Mouse (Mus musculus) skeletal muscle tissue, adult 2 months (tissue): Measurements from ENCODE around the gene Ddi2.

Experiments used
- DNase-seq: peaks from one replicate; pipeline ENCODE4 v3.0.0-alpha.2; 2012; ENCODE audit warnings: low read depth, low spot score

The Ddi2 gene

DNA sequence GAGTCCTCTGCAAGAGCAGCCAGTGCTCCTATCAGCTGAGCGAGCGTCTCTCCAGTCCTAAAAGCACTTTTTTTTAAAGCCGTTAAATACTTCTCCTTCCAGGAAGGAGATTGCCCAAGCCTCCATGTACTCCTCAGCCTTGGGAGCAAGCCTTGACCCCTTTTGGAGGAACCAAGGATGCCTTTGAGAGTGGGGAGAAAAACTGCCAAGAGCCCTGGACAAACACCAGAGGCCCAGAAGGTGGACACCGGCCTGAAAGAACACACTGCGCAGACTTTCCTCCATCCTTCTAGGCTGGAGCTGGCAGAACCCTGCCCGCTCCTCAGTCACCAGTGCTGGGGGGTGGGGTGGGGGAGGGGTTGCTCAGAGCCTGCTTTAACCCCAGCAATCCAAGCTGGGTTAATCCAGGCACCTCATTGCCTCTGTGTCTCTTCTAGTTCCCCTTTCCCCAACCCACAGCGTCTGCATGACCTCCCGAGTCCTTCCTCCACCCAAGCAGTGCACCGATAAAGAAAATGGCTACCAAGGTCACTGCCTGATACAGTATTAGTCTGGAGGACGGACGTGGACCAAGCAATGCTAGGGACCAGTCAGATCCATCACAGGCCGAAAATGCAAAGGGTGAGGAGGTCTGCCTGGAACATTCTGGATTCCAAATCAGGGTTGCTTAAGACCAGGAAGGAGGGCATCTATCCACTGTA is 67.2 kb downstream of the Ddi2 start:
- peak; percentile 70 for DNase-seq

DNA sequence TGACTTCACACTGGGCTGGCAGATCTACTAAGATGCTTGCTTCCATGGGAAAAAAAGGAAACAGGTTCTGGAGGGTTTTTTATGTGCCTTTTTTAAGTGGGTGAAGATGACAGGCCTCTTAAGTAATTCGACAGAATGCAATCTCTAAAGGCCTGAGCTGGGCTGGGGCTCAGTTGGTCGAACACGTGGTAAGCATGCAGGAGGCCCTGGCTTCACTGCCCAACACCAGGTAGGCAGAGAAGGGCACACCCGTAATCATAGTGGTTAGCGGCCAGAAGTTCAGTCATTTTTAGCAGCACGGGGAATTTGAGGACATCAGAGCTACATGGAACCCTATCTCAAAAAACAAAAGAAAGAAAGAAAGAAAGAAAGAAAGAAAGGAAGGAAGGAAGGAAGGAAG is 68.7 kb downstream of the Ddi2 start:
- no peak for DNase-seq

GRCm38 (mm10) chr4:141653813-141654212 is 69.4 kb downstream of the Ddi2 start:
- no peak for DNase-seq

DNA sequence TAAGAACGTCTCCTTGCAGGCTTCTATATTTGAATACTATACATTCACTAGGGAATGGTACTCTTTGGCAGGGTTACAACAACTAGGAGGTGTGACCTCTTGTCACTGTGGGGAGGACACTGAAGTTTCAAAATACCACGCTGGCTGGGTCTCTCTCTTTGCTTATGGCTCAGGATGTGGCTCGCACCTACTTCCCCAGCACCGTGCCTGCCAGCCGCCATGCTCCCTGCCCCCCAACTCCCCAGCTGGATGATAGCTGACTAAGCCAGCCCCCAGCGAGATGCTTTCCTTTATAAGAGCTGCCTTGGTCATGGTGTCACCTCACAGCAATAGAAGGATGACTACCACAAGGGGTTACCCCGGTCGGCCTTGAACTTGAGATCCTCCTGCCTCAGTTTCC is 70.2 kb downstream of the Ddi2 start:
- no peak for DNase-seq

DNA sequence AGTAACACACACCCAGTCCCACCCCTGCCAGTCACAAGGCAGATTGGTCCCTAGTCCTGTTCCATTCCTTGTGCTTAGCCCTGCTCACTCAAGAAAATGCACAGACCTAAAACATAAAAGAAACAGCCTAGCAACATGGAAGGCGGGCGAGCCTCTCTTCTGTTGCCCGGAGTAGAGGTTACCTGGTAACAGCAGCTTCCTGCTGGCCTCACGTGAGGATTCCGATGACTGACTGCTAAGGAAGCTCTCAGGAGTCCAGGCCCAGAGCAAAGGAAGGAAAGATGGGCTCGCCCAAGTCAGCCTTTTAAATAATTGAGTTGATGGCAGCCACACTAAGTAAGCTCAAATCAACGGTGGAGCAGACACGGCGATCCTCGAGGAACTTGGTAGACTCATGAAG is 71.3 kb downstream of the Ddi2 start:
- no peak for DNase-seq

DNA sequence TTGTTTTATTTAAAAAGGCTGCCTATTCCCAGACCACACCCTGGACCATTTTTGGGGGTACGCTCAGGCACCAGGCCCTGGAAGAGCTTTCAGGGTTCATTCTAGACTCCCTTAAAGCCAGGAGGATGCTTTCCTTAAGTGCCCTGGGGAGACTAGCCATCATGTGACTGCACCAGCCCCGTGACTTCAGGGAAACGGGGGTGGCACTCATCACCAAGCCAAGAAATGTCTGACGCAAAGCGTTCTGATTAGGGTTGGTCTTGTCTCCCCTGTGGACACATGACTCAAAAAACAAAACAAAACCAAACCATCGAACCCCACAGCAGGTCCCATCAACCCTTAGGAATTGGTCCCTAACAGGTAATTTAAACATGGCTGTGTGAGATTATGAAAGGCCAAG is 71.9 kb downstream of the Ddi2 start:
- no peak for DNase-seq

DNA sequence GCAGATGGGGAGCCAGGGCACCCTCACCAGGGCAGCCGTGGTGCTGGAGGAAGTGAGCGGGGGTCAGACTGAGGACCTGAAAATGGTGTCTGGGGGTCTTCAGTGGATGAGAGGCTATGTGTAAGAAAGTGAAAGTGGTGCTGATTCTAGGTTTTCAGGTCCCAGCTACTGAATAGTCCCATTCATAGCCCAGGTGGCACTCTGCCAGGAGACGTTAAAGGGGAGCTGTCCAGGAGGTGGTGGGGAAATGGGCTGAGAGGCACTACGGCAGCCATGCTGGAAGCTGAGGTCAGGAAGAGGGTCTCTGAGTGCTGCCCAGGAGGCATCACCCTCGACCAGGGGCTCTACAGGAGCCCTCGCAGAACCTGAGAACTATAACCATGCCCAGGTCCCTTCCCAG is 74.0 kb downstream of the Ddi2 start:
- no peak for DNase-seq

DNA sequence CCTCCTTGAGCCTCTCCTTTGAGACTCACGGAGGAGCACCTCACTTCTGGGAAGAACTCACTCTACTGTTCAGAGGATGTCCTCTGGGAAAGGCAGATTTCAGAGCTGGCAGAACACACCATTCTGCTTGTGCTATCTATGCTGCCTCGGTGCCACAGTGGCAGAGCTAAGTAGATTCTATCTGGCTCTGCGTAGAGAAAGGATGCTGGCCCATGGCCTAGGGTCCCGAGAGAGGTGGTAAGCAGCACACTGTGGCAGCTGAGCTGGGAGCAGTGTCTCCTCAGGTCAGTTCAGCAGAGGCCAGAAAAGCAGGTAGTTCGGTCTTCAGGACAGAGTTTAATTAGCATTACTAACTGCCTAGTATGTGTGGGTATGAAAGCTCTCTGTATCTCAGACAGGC is 75.0 kb downstream of the Ddi2 start:
- DNase-seq = peak; percentile 66

GRCm38 (mm10) chr4:141647187-141647586 is 76.0 kb downstream of the Ddi2 start:
- no peak for DNase-seq

DNA sequence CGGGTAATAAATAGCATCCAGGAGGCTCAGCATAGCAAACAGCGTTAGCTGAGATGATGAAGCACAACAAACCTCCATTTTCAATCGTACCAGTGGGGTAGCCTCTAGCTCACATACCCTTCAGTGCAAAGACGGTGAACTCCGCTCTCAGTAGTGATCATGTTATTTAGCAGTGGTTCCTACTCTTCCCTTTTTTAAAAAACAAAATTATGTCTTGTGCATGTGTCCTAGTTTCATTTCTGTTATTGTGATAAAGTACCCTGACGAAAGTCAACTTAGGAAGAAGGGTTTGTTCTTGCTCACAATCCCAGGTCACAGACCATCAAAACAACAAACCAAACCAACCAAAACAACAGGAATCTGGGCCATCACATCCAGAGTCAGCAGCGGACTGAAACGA is 77.2 kb downstream of the Ddi2 start:
- no peak for DNase-seq

- DNase-seq = peak; percentile 88
These were observed 79.9 kb downstream of the Ddi2 start for GRCm38 (mm10) chr4:141643118-141643855.

DNA sequence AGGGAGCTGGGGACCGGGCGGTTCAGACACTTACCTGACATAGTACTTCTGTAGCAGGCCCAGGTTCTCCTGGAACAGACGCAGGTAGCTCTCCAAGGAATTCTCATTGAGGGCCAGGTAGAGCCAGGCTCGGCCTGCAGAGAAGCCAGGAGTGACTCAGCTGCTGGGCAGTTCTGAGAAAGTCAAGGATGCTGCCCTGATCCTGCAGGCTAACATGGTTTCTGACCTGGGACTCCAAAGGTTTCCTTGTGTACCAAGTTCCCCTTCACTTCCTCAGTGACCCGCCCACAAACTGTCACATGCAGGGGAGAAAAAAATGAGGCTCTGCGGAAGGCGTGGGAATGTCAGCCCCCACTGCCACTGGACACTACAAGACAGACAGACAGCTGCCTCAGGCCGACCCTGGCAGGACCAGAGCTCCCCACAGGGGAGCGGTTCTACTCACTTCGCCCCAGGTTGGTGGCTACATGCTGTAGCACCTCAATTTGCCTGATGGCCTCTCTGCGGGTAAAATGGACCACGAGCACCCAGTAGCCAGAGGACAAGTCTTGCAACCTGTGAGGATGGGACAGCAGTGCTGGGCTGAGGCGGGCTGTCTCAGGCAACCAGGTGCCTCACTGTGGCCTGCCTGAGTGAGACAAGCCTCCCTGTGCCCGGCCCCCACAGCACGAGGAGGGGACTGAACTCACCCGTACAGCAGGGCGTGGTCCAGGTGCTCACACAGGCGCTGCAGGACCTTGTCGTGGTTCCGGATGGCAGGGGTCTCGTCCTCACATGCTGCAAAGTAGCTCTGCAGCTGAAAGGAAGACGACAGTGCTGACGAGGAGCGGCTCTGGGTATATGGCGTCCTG is 81.0 kb downstream of the Ddi2 start:
- DNase-seq = no peak

GRCm38 (mm10) chr4:141641353-141641771 is 81.9 kb downstream of the Ddi2 start:
- peak; percentile 52 for DNase-seq

GRCm38 (mm10) chr4:141639474-141639873 is 83.7 kb downstream of the Ddi2 start:
- DNase-seq = no peak

DNA sequence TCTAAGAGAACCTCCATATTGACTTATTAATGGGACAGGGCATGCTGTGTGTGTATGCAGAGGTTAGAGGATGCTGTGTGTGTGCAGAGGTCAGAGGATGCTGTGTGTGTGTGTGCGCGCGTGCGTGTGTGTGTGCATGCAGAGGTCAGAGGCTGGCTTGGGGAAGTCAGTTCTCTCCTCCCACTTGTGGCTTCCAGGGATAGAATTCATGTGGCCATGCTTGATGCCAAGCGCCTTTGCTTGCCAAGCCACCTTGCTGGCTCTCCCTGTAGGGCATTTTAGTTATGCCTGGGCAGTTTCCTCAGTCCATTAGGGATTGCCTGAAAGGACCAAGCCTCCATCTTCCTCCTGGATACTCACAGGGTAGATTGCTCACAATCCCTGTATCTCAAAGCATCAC is 86.5 kb downstream of the Ddi2 start:
- no peak for DNase-seq

GRCm38 (mm10) chr4:141635991-141636390 is 87.2 kb downstream of the Ddi2 start:
- no peak for DNase-seq

DNA sequence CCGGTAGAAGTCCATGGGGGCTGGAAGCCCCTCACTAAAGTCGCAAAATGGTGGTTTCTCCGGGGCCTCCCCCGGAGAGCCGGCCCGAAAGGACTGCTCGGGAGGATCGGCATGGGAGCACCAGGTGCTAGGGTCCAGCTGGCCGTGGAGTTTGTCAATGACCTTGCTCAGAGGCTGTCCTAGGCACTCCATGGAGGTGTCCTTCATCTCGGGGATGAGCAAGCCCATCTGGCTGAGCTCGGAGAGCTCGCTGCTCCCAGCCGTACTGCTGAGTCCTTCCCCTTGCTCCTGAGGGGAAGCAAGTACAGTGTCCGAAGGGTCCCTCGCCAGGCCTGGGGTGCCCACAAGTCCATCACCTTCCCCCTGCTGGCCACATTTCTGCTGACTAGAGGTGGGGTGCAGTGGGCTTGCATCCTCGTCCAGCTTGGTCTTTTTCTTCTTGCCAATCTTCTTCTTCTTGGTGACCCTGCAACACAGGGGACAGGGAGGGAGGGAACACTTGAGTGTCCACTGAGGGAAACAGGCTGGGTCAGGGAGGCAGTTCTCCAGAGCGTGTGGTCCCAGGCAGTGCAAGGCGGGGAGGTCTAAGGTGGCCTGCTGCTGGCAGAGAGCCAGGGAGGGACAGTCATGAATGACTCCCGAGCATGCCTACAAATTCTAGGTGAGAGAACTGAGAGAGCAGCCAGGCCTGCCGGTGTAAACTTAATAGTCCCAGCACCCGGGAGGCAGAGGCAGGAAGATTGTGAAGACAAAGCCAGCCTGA is 90.9 kb downstream of the Ddi2 start:
- DNase-seq = no peak

GRCm38 (mm10) chr4:141631250-141631649 is 92.0 kb downstream of the Ddi2 start:
- DNase-seq = no peak

- DNase-seq = no peak
These were observed 93.2 kb downstream of the Ddi2 start for GRCm38 (mm10) chr4:141630021-141630420.

DNA sequence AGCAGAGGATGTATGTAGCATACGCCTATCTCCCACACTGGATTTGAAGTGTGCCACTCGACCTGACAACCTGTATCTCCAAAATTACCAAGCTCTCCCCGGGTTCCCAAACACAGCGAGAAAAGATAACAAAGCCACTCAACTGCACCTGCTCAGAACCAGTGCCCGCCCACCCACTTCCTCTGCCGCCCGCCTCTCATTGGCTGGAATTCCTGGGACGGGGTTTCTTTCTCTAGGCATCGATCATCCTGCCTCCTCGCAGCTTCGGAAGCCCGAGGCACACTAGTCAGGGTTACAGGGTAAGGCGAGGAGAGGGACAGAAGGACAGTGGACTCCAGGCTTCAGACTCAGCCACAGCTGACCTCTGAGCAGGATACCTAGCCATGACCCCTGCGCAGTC is 94.6 kb downstream of the Ddi2 start:
- no peak for DNase-seq
